Mouse (Mus musculus): ENCODE measurements around the gene Ubtd1.

Gene Ubtd1

DNA sequence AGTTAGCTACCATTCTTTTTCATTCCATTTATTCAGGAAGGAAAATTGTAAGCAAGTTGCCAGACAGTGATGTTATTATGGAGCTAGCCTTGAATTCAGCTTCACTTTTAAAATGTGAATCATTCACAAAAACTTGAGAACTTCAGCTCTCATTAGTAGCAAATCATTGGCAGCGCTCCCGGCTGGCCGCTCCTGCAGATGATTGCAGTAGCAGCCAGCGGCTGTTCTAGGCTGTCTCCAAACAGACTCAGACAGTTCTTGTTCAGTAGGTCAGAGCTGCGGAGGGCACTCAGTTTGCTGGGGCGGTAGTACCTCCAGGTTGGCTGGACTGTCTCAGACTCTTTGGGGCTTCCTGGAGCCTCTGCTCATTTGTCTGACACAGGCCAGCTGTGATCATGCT, 11.9 kb downstream of the Ubtd1 start:
- DNase-seq (ENCODE audit: low read depth, low spot score) = no peak

DNA sequence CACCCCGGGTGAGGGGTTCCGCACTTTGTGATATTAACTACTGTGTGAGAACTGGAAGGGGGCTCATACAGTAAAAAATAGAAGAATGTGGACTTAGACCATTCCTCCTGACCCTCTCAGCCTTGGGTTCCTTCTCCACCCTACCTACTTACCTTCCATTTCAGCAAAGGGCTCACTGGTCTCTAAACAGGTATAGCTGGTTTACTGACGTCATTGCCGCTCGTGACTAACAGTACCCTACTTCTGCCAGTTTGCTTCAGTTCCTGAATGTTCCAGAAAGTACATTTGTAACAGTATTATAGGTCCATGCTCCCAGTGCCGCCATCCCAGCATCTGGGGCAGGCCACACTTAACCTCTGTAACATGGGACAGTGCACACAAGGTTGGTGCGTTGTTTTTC, 12.5 kb downstream of the Ubtd1 start:
- no peak for DNase-seq (ENCODE audit: low read depth, low spot score)

- no peak for DNase-seq (ENCODE audit: low read depth, low spot score)
These were observed 13.9 kb downstream of the Ubtd1 start for GRCm38 (mm10) chr19:41995483-41995882.

DNA sequence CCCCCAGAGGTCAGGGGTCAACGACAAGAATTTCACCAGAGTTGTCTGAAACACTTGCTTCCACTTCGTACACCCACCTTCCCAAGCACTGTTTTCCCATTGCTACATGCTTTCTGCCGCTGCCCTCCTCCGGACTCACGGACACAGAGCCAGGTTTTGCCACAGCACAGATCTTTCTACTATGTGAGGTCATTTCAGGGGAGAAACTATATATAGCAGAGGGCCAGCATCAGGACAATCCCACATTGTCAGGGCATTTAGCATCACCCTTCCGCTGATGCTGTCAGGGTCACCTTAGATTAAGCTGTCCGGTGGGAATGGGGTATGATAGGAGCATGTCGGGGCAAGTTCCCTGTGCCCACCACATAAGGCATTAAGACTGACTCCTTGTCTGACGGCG, 15.5 kb downstream of the Ubtd1 start:
- no peak for DNase-seq (ENCODE audit: low read depth, low spot score)

GRCm38 (mm10) chr19:41998770-41999548, 17.4 kb downstream of the Ubtd1 start:
- no peak for DNase-seq (ENCODE audit: low read depth, low spot score)

DNA sequence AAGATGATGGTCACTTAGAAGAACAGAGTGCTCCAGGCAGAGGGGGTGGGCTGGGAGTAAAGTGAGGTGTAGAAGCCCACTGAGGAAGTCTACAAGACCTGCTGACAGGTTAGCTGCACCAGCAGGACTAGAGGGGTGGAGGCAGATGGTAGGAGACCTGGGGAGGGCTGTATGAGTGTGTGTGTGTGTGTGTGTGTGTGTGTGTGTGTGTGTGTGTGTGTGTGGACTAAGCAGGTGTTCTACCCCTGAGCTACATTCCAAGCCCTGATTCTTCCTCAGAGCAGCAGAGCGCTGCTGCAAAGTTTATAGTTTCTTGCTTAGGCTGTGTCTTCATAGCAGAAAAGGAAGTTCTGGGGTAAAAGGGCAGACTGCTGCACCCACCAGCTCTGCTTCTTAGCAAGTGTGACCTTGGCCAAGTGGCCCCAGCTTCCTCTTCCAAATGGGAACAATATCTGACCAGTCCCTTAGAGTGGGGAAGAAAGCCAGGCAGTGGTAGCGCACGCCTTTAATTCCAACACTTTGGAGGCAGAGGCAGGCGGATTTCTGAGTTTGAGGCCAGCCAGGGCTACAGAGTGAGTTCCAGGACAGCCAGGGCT, 18.2 kb downstream of the Ubtd1 start:
- DNase-seq (ENCODE audit: low read depth, low spot score) = no peak

DNA sequence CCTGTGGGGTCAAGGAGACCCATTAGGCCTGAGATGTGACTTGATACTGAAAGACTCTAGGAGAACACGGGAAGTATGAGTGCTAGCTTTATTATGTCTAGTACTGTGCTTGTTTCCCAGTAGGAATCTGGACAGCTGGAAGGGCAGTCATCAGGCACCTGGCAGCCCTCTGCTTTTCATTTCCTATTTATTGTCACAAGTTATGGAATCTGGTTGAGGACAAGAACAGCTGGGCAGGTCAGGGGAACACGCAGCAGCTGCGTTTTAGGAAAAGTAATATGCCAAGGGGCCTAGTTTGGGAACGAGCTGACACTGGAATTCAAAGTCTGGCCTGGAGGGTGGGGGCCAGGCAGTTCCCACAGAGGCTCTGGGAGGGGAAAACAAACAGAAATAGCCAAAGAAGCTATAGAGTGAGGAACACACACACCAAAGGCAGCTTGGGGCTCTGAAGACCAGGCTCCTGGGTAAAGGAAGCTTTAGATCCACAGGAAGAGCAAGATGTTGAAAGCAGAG, 18.9 kb downstream of the Ubtd1 start:
- DNase-seq (ENCODE audit: low read depth, low spot score) = no peak

DNA sequence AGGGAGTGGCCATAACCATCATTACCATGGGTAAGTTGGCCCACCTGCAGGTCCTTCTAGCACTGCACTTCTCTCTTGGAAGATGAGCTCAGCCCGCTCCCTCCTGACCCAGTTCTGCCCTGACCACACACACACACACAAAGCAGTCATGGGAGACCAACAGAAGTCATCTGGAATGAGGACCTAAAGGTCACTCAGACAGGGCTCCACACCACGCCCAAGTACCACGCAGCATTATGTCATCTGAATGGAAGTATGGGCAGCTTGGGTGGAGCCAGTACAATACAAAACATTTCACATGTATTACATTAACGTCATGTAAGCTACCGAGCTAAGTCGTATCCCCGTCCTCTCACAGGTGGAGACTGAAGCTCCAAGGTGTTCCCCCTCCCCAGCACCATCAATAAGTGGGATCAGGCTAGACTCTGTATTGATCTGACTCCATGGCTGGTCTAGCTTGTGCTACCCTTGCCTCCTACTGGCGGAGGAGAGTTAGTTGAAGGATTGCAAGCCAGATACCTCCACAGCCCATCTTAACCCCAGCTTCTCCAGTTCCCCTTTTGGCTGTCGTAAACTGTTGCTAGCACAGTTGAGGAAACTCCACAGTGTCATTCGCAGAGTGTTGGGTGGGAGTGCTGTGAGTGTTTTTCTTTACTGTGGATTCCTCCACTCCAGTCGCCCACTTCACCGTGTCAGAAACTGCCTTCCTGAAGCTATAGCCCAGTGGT, 19.9 kb downstream of the Ubtd1 start:
- no peak for DNase-seq (ENCODE audit: low read depth, low spot score)

DNA sequence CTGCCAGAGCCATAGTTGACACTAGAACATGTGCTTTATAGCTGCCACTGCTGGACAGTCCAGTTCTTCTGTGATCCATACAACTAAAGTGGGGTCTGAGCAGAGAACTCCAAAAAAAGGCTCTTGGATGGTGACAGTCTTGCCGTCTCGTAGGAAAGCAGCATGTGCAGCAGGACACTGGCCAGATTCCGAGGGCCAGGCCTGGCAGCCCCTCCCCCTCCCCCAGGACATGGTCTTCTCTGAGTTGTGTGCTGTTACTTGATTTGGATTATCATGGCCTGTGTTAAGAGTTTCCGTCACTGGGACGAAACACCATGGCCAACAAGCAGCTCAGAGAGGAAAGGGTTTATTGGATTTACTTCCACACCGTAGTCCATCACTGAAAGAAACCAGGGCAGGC, 22.7 kb downstream of the Ubtd1 start:
- DNase-seq (ENCODE audit: low read depth, low spot score) = no peak

DNA sequence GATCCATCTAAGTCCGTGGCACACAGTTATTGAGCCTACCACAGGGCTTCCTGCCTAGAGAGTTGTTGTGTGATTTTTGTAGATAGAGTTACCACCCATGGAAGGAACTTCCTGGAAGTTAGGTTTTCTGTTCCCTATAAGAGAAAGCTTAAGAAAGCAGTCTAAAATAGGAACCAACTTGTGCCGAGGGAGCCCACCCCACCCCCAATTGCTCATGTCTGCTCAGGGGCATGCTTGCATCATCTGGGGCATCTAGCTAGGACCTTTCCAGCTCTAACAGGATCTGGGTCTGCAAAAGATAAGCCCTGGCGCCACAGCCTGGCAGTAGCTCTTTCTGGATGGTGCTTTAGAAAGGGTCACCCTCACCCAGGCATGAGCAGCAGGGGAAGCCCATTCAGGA, 24.1 kb downstream of the Ubtd1 start:
- no peak for DNase-seq (ENCODE audit: low read depth, low spot score)

DNA sequence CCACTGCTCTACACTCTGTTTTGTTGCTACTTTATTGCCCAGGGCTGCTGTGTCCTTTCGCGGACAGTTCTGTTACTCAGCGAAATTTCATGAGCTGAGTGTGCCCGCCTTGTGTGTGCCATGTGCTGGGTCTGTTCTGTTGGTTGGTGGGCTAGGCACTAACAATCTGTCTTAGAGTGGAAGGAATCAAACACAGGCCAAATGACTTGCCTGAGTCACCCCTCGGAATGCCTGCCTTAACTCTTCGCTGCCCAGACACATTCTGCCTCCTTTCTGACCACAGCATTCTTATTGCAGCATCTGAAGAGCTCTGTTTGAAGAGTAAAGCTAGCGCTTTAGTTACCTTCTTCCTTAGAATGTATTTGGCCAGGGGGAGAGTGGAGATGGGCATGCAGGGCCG, 25.0 kb downstream of the Ubtd1 start:
- no peak for DNase-seq (ENCODE audit: low read depth, low spot score)

GRCm38 (mm10) chr19:42008586-42008985, 27.0 kb downstream of the Ubtd1 start:
- DNase-seq (ENCODE audit: low read depth, low spot score) = no peak

GRCm38 (mm10) chr19:42009067-42009466, 27.5 kb downstream of the Ubtd1 start:
- DNase-seq (ENCODE audit: low read depth, low spot score) = no peak

DNA sequence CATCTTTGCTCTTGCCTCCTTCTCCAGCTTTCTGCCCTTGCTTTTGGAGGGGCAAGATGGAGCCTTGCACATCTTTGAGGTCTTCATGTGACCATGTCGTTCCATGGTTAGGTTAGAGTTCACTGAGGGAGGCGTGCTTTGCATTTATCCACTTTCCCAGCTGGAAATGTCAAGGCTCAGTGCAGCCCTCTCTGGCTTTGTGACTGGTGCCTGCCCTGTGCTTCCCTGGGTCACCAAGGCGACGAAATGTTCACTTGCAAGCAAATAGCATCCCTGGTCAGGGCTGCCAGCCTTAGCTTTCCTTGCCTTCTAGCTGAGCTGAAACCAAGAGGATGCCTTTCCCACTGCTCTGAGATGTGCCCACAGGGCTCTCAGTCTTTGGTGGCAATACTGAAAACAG, 28.9 kb downstream of the Ubtd1 start:
- no peak for DNase-seq (ENCODE audit: low read depth, low spot score)

GRCm38 (mm10) chr19:42011123-42011522, 29.6 kb downstream of the Ubtd1 start:
- DNase-seq (ENCODE audit: low read depth, low spot score) = no peak

DNA sequence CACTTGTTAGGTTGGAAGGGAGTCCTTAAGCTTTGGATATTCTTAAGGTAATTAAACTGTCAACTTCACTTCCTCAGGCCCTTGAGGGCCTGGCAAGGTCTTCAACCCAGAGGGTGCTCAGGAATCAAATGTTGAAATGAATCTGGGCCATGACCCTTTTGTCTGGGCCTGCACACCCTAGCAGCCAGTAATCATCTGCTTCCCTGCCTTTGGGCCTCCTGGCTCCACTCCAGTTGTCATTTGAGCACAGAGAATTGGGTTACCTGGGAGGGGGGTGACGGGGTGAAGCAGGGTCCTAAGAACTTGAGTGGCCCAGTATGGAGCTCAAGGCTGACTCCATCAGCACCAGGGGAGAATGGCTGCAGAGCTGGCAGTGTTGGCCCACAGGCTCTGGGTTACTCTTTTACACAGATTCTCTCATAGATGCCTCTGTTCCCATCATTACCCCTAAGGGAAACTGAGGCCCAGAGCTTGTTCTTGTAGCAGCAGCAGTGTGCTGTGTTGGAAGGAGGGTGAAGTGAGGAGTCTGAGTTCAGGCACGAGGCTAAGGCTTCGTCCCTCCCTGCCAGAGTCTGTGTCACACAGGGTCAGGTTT, 32.8 kb downstream of the Ubtd1 start:
- no peak for DNase-seq (ENCODE audit: low read depth, low spot score)

DNA sequence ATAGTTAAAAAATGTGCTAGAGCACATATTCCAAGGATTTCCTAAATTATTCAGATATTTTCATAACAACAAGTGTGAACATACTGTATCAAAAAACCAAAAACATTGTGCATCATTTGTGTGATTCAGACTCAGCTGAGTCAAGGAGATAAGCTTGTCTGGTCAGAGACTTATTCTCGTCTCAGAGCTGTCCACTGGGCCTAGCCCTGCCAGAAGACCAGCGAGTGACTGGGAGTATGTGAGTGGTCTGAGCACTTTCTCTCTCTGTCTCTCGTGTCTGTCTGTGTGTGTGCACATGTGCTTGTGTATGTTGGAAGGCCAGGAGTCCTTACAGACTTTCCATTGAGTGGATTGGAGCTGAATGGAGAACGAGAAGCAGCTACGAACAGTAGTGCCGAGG, 33.4 kb downstream of the Ubtd1 start:
- DNase-seq (ENCODE audit: low read depth, low spot score) = no peak

DNA sequence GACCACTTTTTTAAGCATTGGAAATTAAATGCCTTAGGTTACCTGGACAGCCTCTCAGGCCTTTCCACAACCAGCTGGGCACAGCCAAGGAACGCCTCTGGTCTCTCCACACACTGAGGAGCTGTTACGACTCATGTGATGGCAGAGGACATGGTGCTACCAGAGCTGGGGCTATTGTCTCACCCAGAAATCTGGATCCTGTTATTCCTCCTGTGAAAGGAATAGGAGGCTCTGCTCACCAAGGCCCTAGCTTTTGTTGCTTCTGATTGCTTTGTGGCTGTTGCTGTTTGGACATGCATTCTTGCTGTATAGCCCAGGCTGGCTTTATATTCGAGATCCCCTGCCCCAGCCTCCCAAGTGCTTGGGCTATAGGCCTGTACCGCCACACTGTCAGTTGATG, 34.7 kb downstream of the Ubtd1 start:
- no peak for DNase-seq (ENCODE audit: low read depth, low spot score)

DNA sequence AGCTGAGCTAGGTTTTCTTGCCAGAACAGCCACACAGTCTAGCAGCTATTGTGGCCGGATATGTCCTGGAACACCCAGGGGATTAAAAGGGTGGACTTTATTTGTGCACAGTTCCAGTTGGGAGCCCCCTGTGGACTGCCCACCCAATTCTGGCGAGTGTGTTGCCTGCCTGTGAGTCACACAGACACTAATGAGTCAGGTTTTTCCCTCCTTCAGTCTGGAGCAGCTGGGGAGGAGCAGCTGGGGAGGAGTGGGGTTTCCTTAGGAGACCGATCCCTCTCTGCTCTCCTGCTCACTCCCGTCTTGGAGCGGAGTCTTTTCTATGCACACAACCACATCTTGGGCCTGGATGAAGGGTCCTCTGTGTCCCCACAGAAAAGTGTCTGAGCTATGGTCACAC, 35.3 kb downstream of the Ubtd1 start:
- no peak for DNase-seq (ENCODE audit: low read depth, low spot score)

- DNase-seq (ENCODE audit: low read depth, low spot score) = no peak
These were observed 36.1 kb downstream of the Ubtd1 start for GRCm38 (mm10) chr19:42017399-42018247.

DNA sequence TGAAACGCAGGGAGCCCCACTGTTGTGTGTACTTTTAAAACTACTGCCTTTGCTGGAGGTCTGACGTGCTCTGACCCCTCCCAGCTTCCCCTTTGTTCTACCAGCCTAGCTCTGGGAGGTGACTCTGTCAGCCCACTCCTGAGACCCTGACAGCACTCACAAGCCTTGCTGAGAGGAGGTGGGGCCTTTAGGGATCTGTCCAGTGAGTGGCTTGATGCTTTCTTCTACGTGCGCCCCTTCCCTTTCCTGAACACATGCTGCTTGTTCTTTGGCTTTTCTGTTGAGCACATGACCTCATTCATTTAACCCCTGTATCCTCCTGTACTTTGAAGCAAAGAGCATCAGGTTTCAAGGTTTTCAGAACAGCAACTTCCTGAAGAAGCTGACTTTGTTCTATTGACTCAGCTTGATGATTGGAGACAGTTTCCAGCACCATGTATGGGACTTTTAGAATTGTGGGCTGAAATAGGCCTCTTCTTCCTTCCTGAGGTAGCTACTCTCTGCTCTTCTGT, 37.5 kb downstream of the Ubtd1 start:
- peak; percentile 63 for DNase-seq (ENCODE audit: low read depth, low spot score)
